Mouse (Mus musculus) forebrain, embryonic 12.5 days (tissue): ENCODE data around the gene Acrbp. TPM values are rescaled to one million over a fixed set of nuclear protein-coding genes. Genes with fewer than 3 reads are reported as not detected.
"Not testable (repeated sequence)": the region's sequence is repeated elsewhere in the genome, so short reads cannot be mapped to it uniquely, and the experiment has no call there.

ENCODE experiments used
- ATAC-seq: fragments of 200-750 bp; cut with Nextera tagmentation; 2 replicates; pipeline ENCODE4 v1.8.0; 2017; ENCODE audit warnings: moderate TSS enrichment; ENCODE audit not compliant: low FRiP score
- H3K27ac ChIP-seq: fragments of 300-500 bp; sonication (generic); 2 replicates; pipeline ENCODE4 v1.5.1; 2016; ENCODE audit warnings: mild to moderate bottlenecking
- H3K27me3 ChIP-seq: fragments of 300-500 bp; sonication (generic); 2 replicates; pipeline ENCODE4 v1.6.1; 2016; ENCODE audit warnings: mild to moderate bottlenecking
- H3K36me3 ChIP-seq: fragments of 300-500 bp; sonication (generic); replicated peaks from 2 replicates; pipeline ENCODE4 v1.6.1; 2016; ENCODE audit warnings: mild to moderate bottlenecking
- H3K4me1 ChIP-seq: fragments of 300-500 bp; sonication (generic); 2 replicates; pipeline ENCODE4 v1.6.1; 2016
- H3K4me2 ChIP-seq: fragments of 300-500 bp; sonication (generic); 2 replicates; pipeline ENCODE4 v1.6.1; 2016; ENCODE audit warnings: mild to moderate bottlenecking, moderate library complexity
- H3K4me3 ChIP-seq: fragments of 300-500 bp; sonication (generic); replicated peaks from 2 replicates; pipeline ENCODE4 v1.5.1; 2016; ENCODE audit warnings: mild to moderate bottlenecking
- H3K9ac ChIP-seq: fragments of 300-500 bp; sonication (generic); 2 replicates; pipeline ENCODE4 v1.6.1; 2016; ENCODE audit warnings: mild to moderate bottlenecking
- H3K9me3 ChIP-seq: fragments of 300-500 bp; sonication (generic); 2 replicates; pipeline ENCODE4 v1.6.1; 2016
- WGBS: fragments of 180-500 bp; shearing (Covaris S2); methylation state at CpG from one replicate; pipeline ENCODE4 v1.1.7; 2016; 5-methylcytosine and 5-hydroxymethylcytosine counted together
- polyA plus RNA-seq: library from polyadenylated mRNA; unstranded; fragments of >200 nt; fragmentation: Nextera tagmentation; extraction: Ambion mirVana; gene quantifications from 2 replicates; pipeline ENCODE4 v1.2.1, GENCODE M21; 2016

The Acrbp gene
- polyA plus RNA-seq = 14.7 and 17.7 TPM in 2 replicates

GRCm38 (mm10) chr6:125049678-125050077 lies at the start of gene Acrbp:
Gene Acrbp, plus strand, starts transcription at chr6:125049689.
- H3K4me3 ChIP-seq = no peak within 1 kb of the TSS
- H3K9ac ChIP-seq = no peak within 1 kb of the TSS
- H3K27ac ChIP-seq = no peak within 1 kb of the TSS
- no peaks in the 10 kb centered on the region for H3K9me3 ChIP-seq
- peaks cover 88% of the 10 kb centered on the region for H3K36me3 ChIP-seq
- H3K27me3 ChIP-seq = no peaks in the 10 kb centered on the region
- no peaks in the 10 kb centered on the region for H3K4me1 ChIP-seq
- 28% methylated on average over 20 of the region's 20 CpGs for WGBS
- ATAC-seq = no peak
- no peak within 1 kb of the TSS for H3K4me2 ChIP-seq

- Histone ChIP-seq H3K4me2 (no peak overlapping the region), H3K4me1 (peaks cover 20% of the 10 kb centered on the region), H3K9me3 (no peaks in the 10 kb centered on the region), H3K4me3 (no peak overlapping the region), H3K9ac (no peak overlapping the region), H3K27ac (no peak overlapping the region), H3K27me3 (peaks cover 50% of the 10 kb centered on the region), H3K36me3 (no peaks in the 10 kb centered on the region)
- 64% methylated on average over 3 of the region's 3 CpGs for WGBS
- ATAC-seq = no peak
Measured at GRCm38 (mm10) chr6:125003706-125004105, 45.8 kb upstream of the Acrbp start.

GRCm38 (mm10) chr6:125005086-125005485 lies 44.4 kb upstream of the Acrbp start:
- Histone ChIP-seq H3K27me3 (peaks cover 36% of the 10 kb centered on the region), H3K4me1 (peaks cover 25% of the 10 kb centered on the region), H3K4me3 (no peak overlapping the region), H3K9me3 (no peaks in the 10 kb centered on the region), H3K27ac (no peak overlapping the region), H3K36me3 (no peaks in the 10 kb centered on the region), H3K4me2 (no peak overlapping the region), H3K9ac (no peak overlapping the region)
- 48% methylated on average over 3 of the region's 3 CpGs for WGBS
- ATAC-seq = no peak

- H3K4me3 ChIP-seq = peak overlapping the region; percentile 97
- 48% methylated on average over 13 of the region's 13 CpGs for WGBS
Measured at GRCm38 (mm10) chr6:125008060-125008459, 41.4 kb upstream of the Acrbp start.

GRCm38 (mm10) chr6:125008586-125009128 lies 40.8 kb upstream of the Acrbp start:
- under 1% methylated on average over 33 of the region's 34 CpGs for WGBS
- H3K27ac ChIP-seq = peak overlapping the region; percentile 99
- H3K4me3 ChIP-seq = peak overlapping the region; percentile 97
- H3K4me1 ChIP-seq = peaks cover 44% of the 10 kb centered on the region
- ATAC-seq = peak; percentile 98
- H3K36me3 ChIP-seq = peaks cover 25% of the 10 kb centered on the region
- peaks cover 2% of the 10 kb centered on the region; the same call in 1 of the 2 replicates for H3K27me3 ChIP-seq
- no peaks in the 10 kb centered on the region for H3K9me3 ChIP-seq
- peak overlapping the region; percentile 88 for H3K4me2 ChIP-seq
- H3K9ac ChIP-seq = peak overlapping the region; percentile 96

More at GRCm38 (mm10) chr6:125008060-125008459, 41.4 kb upstream of the Acrbp start:
- ATAC-seq = no peak
- H3K4me2 ChIP-seq = peak overlapping the region; percentile 88
- peaks cover 22% of the 10 kb centered on the region for H3K36me3 ChIP-seq
- H3K9ac ChIP-seq = peak overlapping the region; percentile 68
- no peaks in the 10 kb centered on the region for H3K9me3 ChIP-seq
- H3K27ac ChIP-seq = peak overlapping the region; percentile 99
- peaks cover 47% of the 10 kb centered on the region for H3K4me1 ChIP-seq
- H3K27me3 ChIP-seq = peaks cover 8% of the 10 kb centered on the region

- Histone ChIP-seq H3K27me3 (no peaks in the 10 kb centered on the region), H3K4me1 (peaks cover 41% of the 10 kb centered on the region), H3K4me2 (peak within 1 kb of the TSS; percentile 88), H3K9ac (peak within 1 kb of the TSS; percentile 96), H3K27ac (peak within 1 kb of the TSS; percentile 99), H3K36me3 (peaks cover 28% of the 10 kb centered on the region), H3K4me3 (peak within 1 kb of the TSS; percentile 97), H3K9me3 (no peaks in the 10 kb centered on the region)
- ATAC-seq = no peak
- WGBS = 0% methylated on average over 3 of the region's 3 CpGs
Measured at GRCm38 (mm10) chr6:125009129-125009180, 40.5 kb upstream of the Acrbp start, which contains the start of gene Zfp384. Gene Zfp384, plus strand, starts transcription at chr6:125009145.

GRCm38 (mm10) chr6:125009181-125010073 lies 40.1 kb upstream of the Acrbp start:
- H3K4me2 ChIP-seq = peak overlapping the region; percentile 88
- peak; percentile 84 for ATAC-seq
- under 1% methylated on average over 40 of the region's 78 CpGs for WGBS
- H3K9ac ChIP-seq = peak overlapping the region; percentile 96
- H3K9me3 ChIP-seq = no peaks in the 10 kb centered on the region
- H3K4me3 ChIP-seq = peak overlapping the region; percentile 97
- peak overlapping the region; percentile 99 for H3K27ac ChIP-seq
- H3K36me3 ChIP-seq = peaks cover 31% of the 10 kb centered on the region
- peaks cover 37% of the 10 kb centered on the region for H3K4me1 ChIP-seq
- no peaks in the 10 kb centered on the region for H3K27me3 ChIP-seq

- no peak for ATAC-seq
- Histone ChIP-seq H3K9ac (no peak overlapping the region), H3K27me3 (no peaks in the 10 kb centered on the region), H3K4me2 (no peak overlapping the region), H3K4me3 (no peak overlapping the region), H3K27ac (no peak overlapping the region), H3K36me3 (peaks cover 73% of the 10 kb centered on the region), H3K4me1 (no peaks in the 10 kb centered on the region), H3K9me3 (no peaks in the 10 kb centered on the region)
- WGBS = 91% methylated on average over 3 of the region's 3 CpGs
Measured at GRCm38 (mm10) chr6:125017682-125018081, 31.8 kb upstream of the Acrbp start.

GRCm38 (mm10) chr6:125030532-125030931 lies 19.0 kb upstream of the Acrbp start:
- ATAC-seq, H3K4me1 ChIP-seq, H3K9ac ChIP-seq, H3K9me3 ChIP-seq, H3K27ac ChIP-seq, H3K4me2 ChIP-seq, H3K27me3 ChIP-seq, H3K4me3 ChIP-seq: not testable (repeated sequence)
- WGBS = 23% methylated on average over 7 of the region's 9 CpGs
- peaks cover 54% of the 10 kb centered on the region for H3K36me3 ChIP-seq

GRCm38 (mm10) chr6:125031604-125032003 lies 17.9 kb upstream of the Acrbp start:
- WGBS = 87% methylated on average over 16 of the region's 16 CpGs
- Histone ChIP-seq H3K9ac (no peak overlapping the region), H3K27ac (no peak overlapping the region), H3K4me1 (no peaks in the 10 kb centered on the region), H3K4me3 (no peak overlapping the region), H3K27me3 (no peaks in the 10 kb centered on the region), H3K9me3 (no peaks in the 10 kb centered on the region), H3K4me2 (no peak overlapping the region), H3K36me3 (peaks cover 54% of the 10 kb centered on the region)
- ATAC-seq = no peak

- Histone ChIP-seq H3K4me2 (peak overlapping the region; percentile 54), H3K9me3 (no peaks in the 10 kb centered on the region), H3K4me3 (peak overlapping the region; percentile 72; the same call in 1 of the 2 replicates), H3K27me3 (no peaks in the 10 kb centered on the region), H3K4me1 (peaks cover 14% of the 10 kb centered on the region), H3K9ac (no peak overlapping the region), H3K27ac (0 out of 2 replicates have a peak overlapping the region, but pooled peaks have one; percentile 65), H3K36me3 (peaks cover 45% of the 10 kb centered on the region)
- 94% methylated on average over 4 of the region's 4 CpGs for WGBS
- ATAC-seq = no peak
Measured at GRCm38 (mm10) chr6:125038666-125039065, 10.8 kb upstream of the Acrbp start.

- peaks cover 14% of the 10 kb centered on the region for H3K4me1 ChIP-seq
- 4% methylated on average over 8 of the region's 8 CpGs for WGBS
- peak overlapping the region; percentile 54 for H3K4me2 ChIP-seq
- peak; percentile 27 for ATAC-seq
- peak overlapping the region; percentile 72 for H3K4me3 ChIP-seq
- H3K9me3 ChIP-seq = no peaks in the 10 kb centered on the region
- no peaks in the 10 kb centered on the region for H3K27me3 ChIP-seq
- peaks cover 45% of the 10 kb centered on the region for H3K36me3 ChIP-seq
- peak overlapping the region; percentile 65 for H3K27ac ChIP-seq
- peak overlapping the region; percentile 30; the same call in 1 of the 2 replicates for H3K9ac ChIP-seq
Measured at GRCm38 (mm10) chr6:125039131-125039530, 10.4 kb upstream of the Acrbp start.
